Mouse (Mus musculus): ENCODE results near the gene Tubb3.

GRCm38 (mm10) chr8:123414255-123414654 is 3.0 kb downstream of the Tubb3 start:
- TF ChIP-seq CTCF (IDR thresholded peaks at IDR 0.05; ENCODE audit: borderline replicate concordance, insufficient read depth, low read depth, low read length) (no peak), POLR2A (IDR thresholded peaks at IDR 0.05; ENCODE audit: borderline replicate concordance, insufficient read depth, low read length) (no peak)
